Mouse (Mus musculus) G1E (cell line): ENCODE measurements at regions not wholly inside any gene's neighbourhood (a gene's known extent, or its start where the extent isn't known, plus 50 kb on each side); places are given as distances from the start of the nearest gene placed in this dataset.

Experiments
- CTCF ChIP-seq: IDR thresholded peaks from 2 replicates; pipeline ENCODE4 v1.5.1; 2012; ENCODE audit warnings: low read depth, low read length, inconsistent platforms, mixed read lengths
- POLR2AphosphoS5 ChIP-seq: IDR thresholded peaks from 2 replicates; pipeline ENCODE4 v1.6.1; 2012; ENCODE audit warnings: low read depth, low read length, inconsistent platforms; ENCODE audit not compliant: insufficient replicate concordance
- TAL1 ChIP-seq: conservative IDR thresholded peaks from 2 replicates; pipeline ENCODE4 v1.6.1; 2012; ENCODE audit warnings: low read depth, low read length, inconsistent platforms, mixed read lengths

- TF ChIP-seq POLR2AphosphoS5, result no peak
- TF ChIP-seq TAL1, result no peak
- TF ChIP-seq CTCF, result no peak
Observed at GRCm38 (mm10) chr6:51760372-51760771, 236.7 kb downstream of the Snx10 start.
